Mouse (Mus musculus) megakaryocyte, embryonic 14.5 days (primary cell): ENCODE results near the gene Rnf144a.

Source experiments
- FLI1 ChIP-seq: IDR thresholded peaks from 2 replicates; pipeline ENCODE4 v1.6.1; 2012; ENCODE audit warnings: low read length, inconsistent platforms, mixed read lengths
- GATA1 ChIP-seq: IDR thresholded peaks from 3 replicates; pipeline ENCODE4 v1.6.1; 2012; ENCODE audit warnings: mixed read lengths, low read length, inconsistent platforms, borderline replicate concordance

DNA sequence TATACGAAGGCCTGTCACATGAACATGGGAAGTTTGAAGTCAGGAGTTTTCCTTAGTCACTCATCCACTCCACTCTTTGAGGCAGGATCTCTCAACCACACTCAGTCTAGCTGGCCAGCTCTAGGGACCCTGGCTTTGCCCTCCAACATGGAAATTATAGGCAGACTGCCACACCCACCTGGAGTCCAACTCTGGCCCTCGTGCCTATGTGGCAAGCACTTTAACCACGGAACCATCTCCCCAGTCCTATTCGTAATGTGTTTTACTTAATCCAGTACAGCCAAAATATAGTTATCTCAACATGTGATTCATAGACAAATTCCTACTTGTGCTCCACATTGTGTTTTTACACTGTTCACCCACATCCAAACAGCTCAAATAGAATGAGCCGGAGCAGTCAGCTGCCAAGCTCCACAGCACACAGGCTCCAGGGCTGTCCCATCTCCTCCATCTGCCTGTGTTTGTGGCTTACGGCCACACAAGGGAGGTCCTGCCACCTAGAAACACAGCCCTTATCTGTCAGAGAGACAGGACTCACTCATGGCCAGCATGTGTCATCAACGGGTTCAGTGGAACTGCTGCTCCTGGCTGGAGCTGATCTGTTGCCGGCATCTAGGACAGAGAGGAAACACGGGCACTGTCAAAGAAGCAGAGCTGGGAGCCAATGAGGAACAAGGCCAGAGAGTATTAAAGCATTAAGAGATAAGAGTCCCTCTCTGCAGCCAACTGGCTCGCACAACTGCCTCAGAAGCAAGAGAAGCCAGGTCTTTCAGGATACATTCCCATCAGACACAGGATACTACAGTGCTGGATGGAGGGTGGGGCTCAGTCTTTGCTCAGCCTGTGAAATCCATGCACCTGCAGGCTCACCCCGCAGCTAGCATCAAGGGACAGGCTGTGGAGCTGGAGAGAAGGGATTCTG is 10.0 kb downstream of the Rnf144a start:
- no peak for TF ChIP-seq FLI1
- no peak for TF ChIP-seq GATA1
